Mouse (Mus musculus): ENCODE measurements around the gene Mrpl21. TPM values are rescaled to one million over a fixed set of nuclear protein-coding genes. Genes with fewer than 3 reads are reported as not detected.

The Mrpl21 gene
- total and polyA plus RNA-seq, 3 experiments, result 86.0 to 129 (median 116) TPM

GRCm38 (mm10) chr19:3266676-3267075 is 16.0 kb upstream of the Mrpl21 start:
- TF ChIP-seq ZKSCAN1 (IDR thresholded peaks at IDR 0.05; ENCODE audit: borderline replicate concordance, low read depth, low read length) (no peak), NRF1 (IDR thresholded peaks at IDR 0.05; ENCODE audit: low read depth, low read length) (no peak), ETS1 (conservative IDR thresholded peaks at IDR 0.05; ENCODE audit: low read depth, low read length) (no peak), E2F4 (IDR thresholded peaks at IDR 0.05; ENCODE audit: insufficient replicate concordance, low read depth, low read length) (no peak), RCOR1 (conservative IDR thresholded peaks at IDR 0.05; ENCODE audit: low read depth, low read length) (no peak), MYC (IDR thresholded peaks at IDR 0.05; ENCODE audit: low read depth, low read length) (no peak)
- in situ Hi-C loops (cut with MboI; ENCODE audit: low pct_ligation_motif_present, low pct_unique_long_range_greater_than_20kb, low sequenced_read_pairs), result no loop called here

GRCm38 (mm10) chr19:3267340-3267739 is 15.4 kb upstream of the Mrpl21 start:
- peaks cover 87 to 97% of the 10 kb centered on the region in 2 experiments for H3K36me3 ChIP-seq (replicated peaks in 1 of 2; ENCODE audit: control insufficient read depth in 1 of 2, insufficient read depth in 1 of 2, low read length in 1 of 2)
- TF ChIP-seq SIN3A (IDR thresholded peaks at IDR 0.05; ENCODE audit: low read length), result no peak
- dilution Hi-C loops (cut with MboI; ENCODE audit: extremely low pct_ligation_motif_present, extremely low pct_unique_long_range_greater_than_20kb, low sequenced_read_pairs), result no loop called here

More at GRCm38 (mm10) chr19:3266676-3267075, 16.0 kb upstream of the Mrpl21 start:
- no peak for DNase-seq (ENCODE audit: extremely low read depth)
- Histone ChIP-seq H3K36me3 (replicated peaks in 1 of 2; ENCODE audit: control insufficient read depth in 1 of 2, insufficient read depth in 1 of 2, low read length in 1 of 2) (peaks cover 87 to 97% of the 10 kb centered on the region in 2 experiments), H3K4me1 (ENCODE audit: control insufficient read depth in 1 of 2, insufficient read depth in 2 of 2) (no peaks in the 10 kb centered on the region), H3K27me3 (replicated peaks) (no peaks in the 10 kb centered on the region), H3K79me2 (replicated peaks; ENCODE audit: control insufficient read depth, extremely low read depth, insufficient read depth, poor library complexity, severe bottlenecking) (no peaks in the 10 kb centered on the region), H3K4me2 (ENCODE audit: insufficient read depth, low read depth, poor library complexity, severe bottlenecking) (no peak overlapping the region), H3K9me3 (replicated peaks; ENCODE audit: low read length) (no peaks in the 10 kb centered on the region), H3K4me3 (replicated peaks in 1 of 3; ENCODE audit: low read depth in 2 of 3, low read length in 2 of 3, poor library complexity in 1 of 3) (no peak overlapping the region), H3K27ac (ENCODE audit: insufficient read depth, low read depth) (no peak overlapping the region), H3K9ac (ENCODE audit: insufficient read depth, low read depth) (no peak overlapping the region)
- dilution Hi-C loops (cut with MboI; ENCODE audit: extremely low pct_ligation_motif_present, extremely low pct_unique_long_range_greater_than_20kb, low sequenced_read_pairs), result no loop called here

GRCm38 (mm10) chr19:3268218-3268980 is 14.3 kb upstream of the Mrpl21 start:
- Histone ChIP-seq H3K36me3 (replicated peaks in 1 of 2; ENCODE audit: control insufficient read depth in 1 of 2, insufficient read depth in 1 of 2, low read length in 1 of 2) (peaks cover 93 to 97% of the 10 kb centered on the region in 2 experiments), H3K79me2 (replicated peaks; ENCODE audit: control insufficient read depth, extremely low read depth, insufficient read depth, poor library complexity, severe bottlenecking) (no peaks in the 10 kb centered on the region), H3K4me3 (replicated peaks in 1 of 3; ENCODE audit: low read depth in 2 of 3, low read length in 2 of 3, poor library complexity in 1 of 3) (no peak overlapping the region), H3K4me2 (ENCODE audit: insufficient read depth, low read depth, poor library complexity, severe bottlenecking) (no peak overlapping the region), H3K27ac (ENCODE audit: insufficient read depth, low read depth) (no peak overlapping the region), H3K9ac (ENCODE audit: insufficient read depth, low read depth) (no peak overlapping the region), H3K4me1 (ENCODE audit: control insufficient read depth in 1 of 2, insufficient read depth in 2 of 2) (no peaks in the 10 kb centered on the region), H3K27me3 (replicated peaks) (no peaks in the 10 kb centered on the region), H3K9me3 (replicated peaks; ENCODE audit: low read length) (no peaks in the 10 kb centered on the region)
- no peak for DNase-seq (ENCODE audit: extremely low read depth)
- in situ Hi-C loops (cut with MboI; ENCODE audit: low pct_ligation_motif_present, low pct_unique_long_range_greater_than_20kb, low sequenced_read_pairs), result no loop called here
- dilution Hi-C loops (cut with MboI; ENCODE audit: extremely low pct_ligation_motif_present, extremely low pct_unique_long_range_greater_than_20kb, low sequenced_read_pairs), result no loop called here
- TF ChIP-seq MAZ (IDR thresholded peaks at IDR 0.05; ENCODE audit: low read depth, low read length) (no peak), SMC3 (IDR thresholded peaks at IDR 0.05; ENCODE audit: low read depth, low read length) (no peak), RCOR1 (conservative IDR thresholded peaks at IDR 0.05; ENCODE audit: low read depth, low read length) (no peak), USF1 (IDR thresholded peaks at IDR 0.05; ENCODE audit: low read depth, low read length) (no peak), JUND (conservative IDR thresholded peaks at IDR 0.05; ENCODE audit: low read depth, low read length) (no peak)

More at GRCm38 (mm10) chr19:3267340-3267739, 15.4 kb upstream of the Mrpl21 start:
- Histone ChIP-seq H3K27me3 (replicated peaks) (no peaks in the 10 kb centered on the region), H3K27ac (ENCODE audit: insufficient read depth, low read depth) (no peak overlapping the region), H3K4me1 (ENCODE audit: control insufficient read depth in 1 of 2, insufficient read depth in 2 of 2) (no peaks in the 10 kb centered on the region), H3K79me2 (replicated peaks; ENCODE audit: control insufficient read depth, extremely low read depth, insufficient read depth, poor library complexity, severe bottlenecking) (no peaks in the 10 kb centered on the region), H3K9me3 (replicated peaks; ENCODE audit: low read length) (no peaks in the 10 kb centered on the region), H3K4me2 (ENCODE audit: insufficient read depth, low read depth, poor library complexity, severe bottlenecking) (no peak overlapping the region), H3K9ac (ENCODE audit: insufficient read depth, low read depth) (no peak overlapping the region), H3K4me3 (replicated peaks in 1 of 3; ENCODE audit: low read depth in 2 of 3, low read length in 2 of 3, poor library complexity in 1 of 3) (no peak overlapping the region)
- in situ Hi-C loops (cut with MboI; ENCODE audit: low pct_ligation_motif_present, low pct_unique_long_range_greater_than_20kb, low sequenced_read_pairs), result no loop called here
- no peak for DNase-seq (ENCODE audit: extremely low read depth)
